Mouse (Mus musculus) C2C12 (cell line): Measurements from ENCODE around the gene Mlxipl. TPM values are rescaled to one million over a fixed set of nuclear protein-coding genes. Genes with fewer than 3 reads are reported as not detected.
"Not testable (repeated sequence)": the region's sequence is repeated elsewhere in the genome, so short reads cannot be mapped to it uniquely, and the experiment has no call there.

Source experiments
- H3K27me3 ChIP-seq: one replicate; pipeline ENCODE4 v1.6.1; 2011; ENCODE audit not compliant: control insufficient read depth, insufficient read depth, insufficient read length
- H3K36me3 ChIP-seq: one replicate; pipeline ENCODE4 v1.6.1; 2011; ENCODE audit not compliant: control insufficient read depth, insufficient read depth
- H3K4me3 ChIP-seq: one replicate; pipeline ENCODE4 v1.5.1; 2011; ENCODE audit warnings: mild to moderate bottlenecking, control low read depth; ENCODE audit not compliant: poor library complexity, insufficient read depth, severe bottlenecking
- H3K79me2 ChIP-seq: one replicate; pipeline ENCODE4 v1.6.1; 2011; ENCODE audit not compliant: control insufficient read depth, insufficient read depth
- H3K79me3 ChIP-seq: one replicate; pipeline ENCODE4 v1.6.1; 2011; ENCODE audit warnings: low read depth, control low read depth
- H3ac ChIP-seq: one replicate; pipeline ENCODE3; 2011; ENCODE audit warnings: low read depth; ENCODE audit not compliant: control insufficient read depth, insufficient read length
- CEBPB ChIP-seq: IDR thresholded peaks from one replicate; pipeline ENCODE4 v1.6.1; 2011; ENCODE audit warnings: low read depth, mild to moderate bottlenecking, control low read depth, moderate library complexity
- CTCF ChIP-seq: IDR thresholded peaks from one replicate; pipeline ENCODE4 v1.5.1; 2011; ENCODE audit not compliant: control insufficient read depth, insufficient read depth, insufficient read length
- FOSL1 ChIP-seq: IDR thresholded peaks from one replicate; pipeline ENCODE4 v1.8.0; 2011; ENCODE audit warnings: mild to moderate bottlenecking, low read length; ENCODE audit not compliant: poor library complexity, insufficient read depth, severe bottlenecking
- MAX ChIP-seq: IDR thresholded peaks from one replicate; pipeline ENCODE4 v1.6.1; 2011; ENCODE audit warnings: mild to moderate bottlenecking, control low read depth
- MYOD1 ChIP-seq: IDR thresholded peaks from one replicate; pipeline ENCODE4 v1.6.1; 2011; ENCODE audit warnings: low read depth; ENCODE audit not compliant: control insufficient read depth, insufficient read length
- MYOG ChIP-seq: IDR thresholded peaks from one replicate; pipeline ENCODE4 v1.6.1; 2011; ENCODE audit not compliant: control insufficient read depth, insufficient read length; ENCODE audit errors: extremely low read depth
- USF1 ChIP-seq: IDR thresholded peaks from one replicate; pipeline ENCODE4 v1.6.1; 2011; ENCODE audit warnings: low read depth, mild to moderate bottlenecking, control low read depth, moderate library complexity
- polyA plus RNA-seq: library from polyadenylated mRNA; unstranded; fragments of >200 nt; fragmentation: generic; extraction: Trizol; gene quantifications from one replicate; pipeline ENCODE4 v1.2.1, GENCODE M21; 2012; ENCODE audit warnings: missing spikeins

The Mlxipl gene
- polyA plus RNA-seq, 1 experiment = not detected

DNA sequence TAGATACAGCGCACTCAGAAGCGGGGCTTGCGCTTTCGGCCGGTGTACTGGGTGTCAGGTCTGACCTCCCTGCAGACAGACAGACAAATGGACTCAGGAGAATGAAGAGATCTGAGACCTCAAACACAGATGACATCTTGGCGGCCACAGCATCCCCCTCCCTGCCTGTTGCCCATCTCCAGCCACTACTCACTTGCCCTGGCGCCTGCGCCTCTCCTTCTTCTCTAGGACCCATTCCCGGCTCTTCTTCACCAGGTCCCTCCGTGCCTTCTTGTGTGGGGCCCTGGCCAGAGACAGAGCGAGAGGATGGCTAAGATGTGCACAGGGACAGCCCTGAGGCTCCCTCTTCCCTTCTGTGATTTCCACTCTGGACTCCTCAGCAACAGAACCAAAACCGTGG lies 36.3 kb upstream of the Mlxipl start:
- Histone ChIP-seq H3ac (no peak overlapping the region), H3K79me3 (no peaks in the 10 kb centered on the region), H3K4me3 (no peak overlapping the region), H3K36me3 (peaks cover 15% of the 10 kb centered on the region), H3K27me3 (no peaks in the 10 kb centered on the region), H3K79me2 (no peaks in the 10 kb centered on the region)
- TF ChIP-seq CEBPB = no peak
- no peak for TF ChIP-seq MAX
- TF ChIP-seq USF1 = no peak
- TF ChIP-seq MYOG = no peak
- no peak for TF ChIP-seq FOSL1
- no peak for TF ChIP-seq MYOD1
- no peak for TF ChIP-seq CTCF

DNA sequence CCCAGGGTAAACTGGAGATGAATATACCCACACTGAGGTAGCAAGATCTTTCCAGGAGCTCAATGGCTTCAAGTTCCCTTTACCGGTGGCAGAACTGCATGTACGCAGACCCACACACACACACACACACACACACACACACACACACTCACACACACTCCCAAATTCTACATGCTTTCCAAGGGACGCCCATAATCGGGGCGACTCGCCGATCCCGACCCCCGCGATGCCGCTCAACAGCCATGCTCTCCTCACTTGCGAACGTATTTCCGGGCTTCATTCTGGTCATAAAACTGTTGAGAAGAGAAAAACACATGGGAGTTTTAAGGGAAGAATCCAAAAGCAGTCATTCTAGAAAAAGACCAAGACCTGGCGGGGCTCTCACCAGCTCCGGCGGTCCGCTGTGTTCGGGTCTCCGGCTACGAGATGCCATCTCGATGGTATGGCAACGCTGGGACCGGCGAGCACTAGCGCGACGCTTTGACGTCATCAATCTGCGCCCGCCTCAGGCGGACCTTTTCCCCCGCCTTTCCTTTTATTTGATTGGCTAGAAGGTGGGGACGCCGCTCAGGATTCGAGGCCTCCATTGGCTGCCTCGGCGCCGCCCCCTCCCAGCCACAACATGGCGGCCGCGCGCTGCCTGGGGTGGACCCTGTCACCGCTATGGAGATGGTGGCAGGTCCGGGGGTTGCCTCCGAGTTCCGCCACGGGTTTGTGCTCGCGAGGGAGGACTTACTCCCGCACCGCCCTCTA lies 25.9 kb upstream of the Mlxipl start, which contains the start of gene Dnajc30:
Dnajc30 (plus strand) TSS at position 574 of the 753 bp plus-strand sequence.
- Histone ChIP-seq H3K4me3 (peak within 1 kb of the TSS; percentile 85), H3K79me2 (peaks cover 27% of the 10 kb centered on the region), H3K27me3 (no peaks in the 10 kb centered on the region), H3K36me3 (peaks cover 29% of the 10 kb centered on the region), H3ac (peak within 1 kb of the TSS; percentile 77), H3K79me3 (peaks cover 12% of the 10 kb centered on the region)
- peak; percentile 48 for TF ChIP-seq MAX
- no peak for TF ChIP-seq FOSL1

DNA sequence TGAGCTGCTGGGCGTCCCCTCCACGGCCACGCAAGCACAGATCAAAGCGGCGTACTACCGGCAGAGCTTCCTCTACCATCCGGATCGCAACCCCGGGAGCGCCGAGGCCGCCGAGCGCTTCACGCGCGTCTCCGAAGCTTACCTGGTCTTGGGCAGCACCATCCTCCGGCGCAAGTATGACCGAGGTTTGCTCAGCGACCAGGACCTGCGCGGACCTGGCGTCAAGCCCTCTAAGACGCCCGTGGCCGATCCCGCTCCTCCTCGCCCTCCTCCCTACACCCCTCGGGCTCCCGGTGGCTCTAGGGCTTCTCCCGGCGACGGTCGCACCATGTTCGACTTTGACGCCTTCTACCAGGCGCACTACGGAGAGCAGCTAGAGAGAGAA lies 25.3 kb upstream of the Mlxipl start:
- Histone ChIP-seq H3K79me2 (peaks cover 27% of the 10 kb centered on the region), H3K4me3 (peak overlapping the region; percentile 85), H3K79me3 (peaks cover 12% of the 10 kb centered on the region), H3ac (peak overlapping the region; percentile 77), H3K36me3 (peaks cover 27% of the 10 kb centered on the region), H3K27me3 (no peaks in the 10 kb centered on the region)
- no peak for TF ChIP-seq FOSL1
- TF ChIP-seq MYOD1 = no peak
- TF ChIP-seq CTCF = no peak
- TF ChIP-seq CEBPB = no peak
- TF ChIP-seq USF1 = no peak
- no peak for TF ChIP-seq MYOG
- no peak for TF ChIP-seq MAX

DNA sequence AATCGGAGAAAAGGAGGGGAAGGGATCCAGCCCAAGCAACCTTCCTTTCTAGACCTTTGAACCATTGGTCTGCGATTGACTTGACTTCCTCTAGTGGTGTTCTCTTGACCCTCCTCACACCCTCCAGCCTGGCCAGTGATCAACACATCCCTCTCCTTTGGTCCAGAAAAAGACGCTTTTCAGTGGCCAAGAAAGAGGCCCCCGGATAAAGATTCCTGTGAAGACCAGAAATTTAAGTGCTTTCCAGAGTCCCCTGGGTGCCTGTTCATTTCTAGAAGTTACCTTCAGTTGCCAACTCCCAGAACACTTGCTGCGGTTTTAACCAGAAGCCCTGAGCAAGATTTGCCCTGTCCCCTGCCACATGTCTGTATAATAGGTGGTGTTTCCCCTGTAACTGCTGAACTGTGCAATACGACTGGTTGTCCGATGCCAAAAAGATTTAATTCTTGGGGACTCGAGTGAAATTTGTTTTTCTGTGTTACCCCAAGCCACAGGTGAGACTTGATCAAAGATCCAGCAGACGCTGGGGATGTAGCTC lies 24.7 kb upstream of the Mlxipl start, which contains the start of gene Bud23:
Bud23 (minus strand) TSS at position 51 of the 538 bp plus-strand sequence.
- H3ac ChIP-seq = peak within 1 kb of the TSS; percentile 77
- peak within 1 kb of the TSS; percentile 85 for H3K4me3 ChIP-seq
- peaks cover 27% of the 10 kb centered on the region for H3K79me2 ChIP-seq
- H3K36me3 ChIP-seq = peaks cover 25% of the 10 kb centered on the region
- peaks cover 12% of the 10 kb centered on the region for H3K79me3 ChIP-seq
- H3K27me3 ChIP-seq = not testable (repeated sequence)

DNA sequence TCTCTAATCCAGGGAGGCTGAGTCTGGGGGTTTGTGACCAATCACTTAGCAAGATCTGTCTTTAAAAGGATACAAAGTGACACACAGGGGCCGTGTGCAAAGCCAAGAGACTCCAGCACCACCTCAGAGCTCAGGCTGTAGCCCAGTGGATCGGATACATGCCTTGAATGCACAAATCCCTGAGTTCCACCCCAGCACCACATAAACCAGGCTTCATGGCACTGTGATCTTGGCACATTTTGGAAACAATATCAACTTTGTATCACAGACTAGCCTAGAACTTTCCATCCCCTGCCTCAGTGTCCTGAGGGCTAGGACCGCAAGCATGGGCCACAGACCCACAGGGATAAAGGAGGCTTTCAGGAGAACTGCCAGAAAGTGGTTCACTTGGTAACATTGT lies 23.7 kb upstream of the Mlxipl start:
- H3K79me3 ChIP-seq = peaks cover 12% of the 10 kb centered on the region
- no peak overlapping the region for H3ac ChIP-seq
- H3K4me3 ChIP-seq = no peak overlapping the region
- H3K27me3 ChIP-seq = no peaks in the 10 kb centered on the region
- peaks cover 27% of the 10 kb centered on the region for H3K79me2 ChIP-seq
- TF ChIP-seq MYOG = no peak
- TF ChIP-seq CTCF = no peak
- no peak for TF ChIP-seq MAX
- no peak for TF ChIP-seq FOSL1
- no peak for TF ChIP-seq CEBPB
- TF ChIP-seq USF1 = no peak
- TF ChIP-seq MYOD1 = no peak
- peaks cover 14% of the 10 kb centered on the region for H3K36me3 ChIP-seq

DNA sequence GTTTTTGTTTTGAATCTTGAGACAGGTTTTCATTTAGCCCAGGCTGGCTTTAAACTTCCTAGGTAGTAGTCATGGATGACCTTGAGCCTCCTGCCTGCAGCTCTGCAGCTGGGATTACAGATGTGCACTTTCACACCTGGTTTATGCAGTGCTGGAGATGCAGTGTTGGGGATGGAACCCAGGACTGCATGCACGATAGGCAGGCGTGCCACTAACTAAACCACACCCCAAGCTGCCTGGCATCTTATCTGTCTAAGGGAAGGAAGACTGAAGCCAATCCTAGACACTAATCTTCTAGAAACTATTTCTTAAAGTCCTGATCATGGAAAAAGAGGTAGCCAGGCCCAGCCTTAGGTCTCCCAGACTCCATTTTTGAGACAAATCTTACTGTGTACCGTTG lies 19.2 kb upstream of the Mlxipl start:
- H3ac ChIP-seq = no peak overlapping the region
- peaks cover 2% of the 10 kb centered on the region for H3K79me2 ChIP-seq
- no peak for TF ChIP-seq CTCF
- H3K36me3 ChIP-seq = peaks cover 4% of the 10 kb centered on the region
- no peak overlapping the region for H3K4me3 ChIP-seq
- H3K27me3 ChIP-seq = no peaks in the 10 kb centered on the region
- no peaks in the 10 kb centered on the region for H3K79me3 ChIP-seq
